Mouse (Mus musculus) heart, embryonic 14.5 days (tissue): Measurements from ENCODE around the gene Rtf2. TPM values are rescaled to one million over a fixed set of nuclear protein-coding genes. Genes with fewer than 3 reads are reported as not detected.
A peak's percentile ranks its signal among the peaks of the same experiment; 100 is the strongest.

Experiments used
- ATAC-seq: fragments of 200-750 bp; cut with Nextera tagmentation; 2 replicates; pipeline ENCODE4 v1.8.0; 2017; ENCODE audit warnings: low read depth, moderate TSS enrichment; ENCODE audit not compliant: insufficient number of reproducible peaks, insufficient read depth, low FRiP score
- H3K27ac ChIP-seq, 2 experiments: fragments of 200-500 bp in 1 of 2; fragments of 300-500 bp in 1 of 2; sonication (generic) in 1 of 2; replicated peaks in 1 of 2; 2 replicates each; pipeline ENCODE4 v1.5.1; 2012 to 2014; ENCODE audit warnings: low read depth in 2 of 2, low read length in 2 of 2, control low read depth in 1 of 2, mild to moderate bottlenecking in 1 of 2, mixed read lengths in 1 of 2; ENCODE audit not compliant: control insufficient read depth in 1 of 2, insufficient read depth in 1 of 2
- H3K27me3 ChIP-seq: fragments of 300-500 bp; sonication (generic); 2 replicates; pipeline ENCODE4 v1.6.1; 2014; ENCODE audit warnings: mild to moderate bottlenecking, low read length, control low read depth; ENCODE audit not compliant: control insufficient read depth, insufficient read depth
- H3K36me3 ChIP-seq: fragments of 300-500 bp; sonication (generic); 2 replicates; pipeline ENCODE4 v1.6.1; 2014; ENCODE audit warnings: mild to moderate bottlenecking, control low read depth, low read length, mixed read lengths; ENCODE audit not compliant: control insufficient read depth, insufficient read depth
- H3K4me1 ChIP-seq, 2 experiments: fragments of 200-500 bp in 1 of 2; fragments of 300-500 bp in 1 of 2; sonication (generic) in 1 of 2; 2 replicates each; pipeline ENCODE4 v1.6.1; 2012 to 2014; ENCODE audit warnings: low read length in 2 of 2, control low read depth in 1 of 2, mixed read lengths in 1 of 2; ENCODE audit not compliant: control insufficient read depth in 2 of 2, insufficient read depth in 2 of 2
- H3K4me2 ChIP-seq: fragments of 300-500 bp; sonication (generic); 2 replicates; pipeline ENCODE4 v1.6.1; 2014; ENCODE audit warnings: mild to moderate bottlenecking, low read length
- H3K4me3 ChIP-seq, 2 experiments: fragments of 200-500 bp in 1 of 2; fragments of 300-500 bp in 1 of 2; sonication (generic) in 1 of 2; 2 replicates each; pipeline ENCODE4 v1.5.1; 2012 to 2014; ENCODE audit warnings: low read length in 2 of 2, mild to moderate bottlenecking in 2 of 2, control low read depth in 1 of 2, low read depth in 1 of 2, moderate library complexity in 1 of 2; ENCODE audit not compliant: control insufficient read depth in 1 of 2, insufficient read depth in 1 of 2
- H3K9ac ChIP-seq: fragments of 300-500 bp; sonication (generic); 2 replicates; pipeline ENCODE4 v1.6.1; 2014; ENCODE audit warnings: mild to moderate bottlenecking, low read length
- H3K9me3 ChIP-seq: fragments of 300-500 bp; sonication (generic); 2 replicates; pipeline ENCODE4 v1.6.1; 2016; ENCODE audit warnings: low read length, control low read depth; ENCODE audit not compliant: control insufficient read depth
- WGBS: fragments of 180-500 bp; shearing (Covaris S2); extraction: QIAGEN DNeasy Blood & Tissue Kit; methylation state at CpG from one replicate; pipeline ENCODE4 v1.1.7; 2014; 5-methylcytosine and 5-hydroxymethylcytosine counted together
- polyA plus RNA-seq: library from polyadenylated mRNA; unstranded; fragments of >200 nt; fragmentation: Nextera tagmentation; extraction: Ambion mirVana; gene quantifications from 2 replicates; pipeline ENCODE4 v1.2.1, GENCODE M21; 2014

Rtf2 gene
- 48.3 and 49.5 TPM in 2 replicates for polyA plus RNA-seq

GRCm38 (mm10) chr2:172439843-172440639, at the start of gene Rtf2:
TSS of gene Rtf2 (plus strand) at chr2:172440556.
- Histone ChIP-seq H3K4me3 (peak within 1 kb of the TSS; percentile 74 to 97), H3K36me3 (peaks cover 4% of the 10 kb centered on the region; the same call in 1 of the 2 replicates), H3K9me3 (no peaks in the 10 kb centered on the region), H3K9ac (peak within 1 kb of the TSS; percentile 80), H3K27ac (peak within 1 kb of the TSS; percentile 63 to 69), H3K27me3 (no peaks in the 10 kb centered on the region), H3K4me2 (peak within 1 kb of the TSS; percentile 79), H3K4me1 (peaks cover 9 to 16% of the 10 kb centered on the region in 2 experiments)
- ATAC-seq = peak; percentile 95
- 2% methylated on average over 35 of the region's 35 CpGs for WGBS

GRCm38 (mm10) chr2:172392041-172392521, 48.3 kb upstream of the Rtf2 start:
- Histone ChIP-seq H3K27me3 (no peaks in the 10 kb centered on the region), H3K4me3 (no peak overlapping the region), H3K27ac (no peak overlapping the region), H3K36me3 (no peaks in the 10 kb centered on the region), H3K4me2 (no peak overlapping the region), H3K9ac (no peak overlapping the region), H3K4me1 (peaks cover 2 to 4% of the 10 kb centered on the region in 2 experiments; a peak in 2 of 4 replicates), H3K9me3 (no peaks in the 10 kb centered on the region)
- ATAC-seq = no peak
- 39% methylated on average over 10 of the region's 10 CpGs for WGBS

- peaks cover 2 to 4% of the 10 kb centered on the region in 2 experiments; a peak in 2 of 4 replicates for H3K4me1 ChIP-seq
- no peaks in the 10 kb centered on the region for H3K27me3 ChIP-seq
- no peak within 1 kb of the TSS for H3K27ac ChIP-seq
- H3K9ac ChIP-seq = no peak within 1 kb of the TSS
- no peaks in the 10 kb centered on the region for H3K36me3 ChIP-seq
- H3K9me3 ChIP-seq = no peaks in the 10 kb centered on the region
- H3K4me2 ChIP-seq = peak within 1 kb of the TSS; percentile 34
- ATAC-seq = no peak
- WGBS = 16% methylated on average over 13 of the region's 13 CpGs
- H3K4me3 ChIP-seq = no peak within 1 kb of the TSS
Measured at GRCm38 (mm10) chr2:172393391-172394051, 46.8 kb upstream of the Rtf2 start, which contains the start of gene Cass4. TSS of gene Cass4 (plus strand) at chr2:172393794.

GRCm38 (mm10) chr2:172394052-172394392, 46.3 kb upstream of the Rtf2 start:
- ATAC-seq = no peak
- Histone ChIP-seq H3K36me3 (no peaks in the 10 kb centered on the region), H3K9ac (no peak overlapping the region), H3K4me3 (no peak overlapping the region), H3K9me3 (no peaks in the 10 kb centered on the region), H3K4me1 (peaks cover 2 to 4% of the 10 kb centered on the region in 2 experiments; a peak in 2 of 4 replicates), H3K27me3 (no peaks in the 10 kb centered on the region), H3K4me2 (peak overlapping the region; percentile 34; the same call in 1 of the 2 replicates), H3K27ac (no peak overlapping the region)
- 54% methylated on average over 2 of the region's 2 CpGs for WGBS

- H3K4me1 ChIP-seq = peaks cover 2 to 4% of the 10 kb centered on the region in 2 experiments; a peak in 2 of 4 replicates
- no peak overlapping the region for H3K9ac ChIP-seq
- H3K4me3 ChIP-seq = no peak overlapping the region
- no peak overlapping the region for H3K4me2 ChIP-seq
- ATAC-seq = no peak
- no peaks in the 10 kb centered on the region for H3K36me3 ChIP-seq
- H3K9me3 ChIP-seq = no peaks in the 10 kb centered on the region
- H3K27ac ChIP-seq = no peak overlapping the region
- WGBS = 71% methylated on average over 4 of the region's 4 CpGs
- no peaks in the 10 kb centered on the region for H3K27me3 ChIP-seq
Measured at GRCm38 (mm10) chr2:172394671-172395070, 45.7 kb upstream of the Rtf2 start.

- whole genome bisulfite sequencing = 40% methylated on average over 9 of the region's 9 CpGs
- no peak overlapping the region for H3K4me3 ChIP-seq
- no peaks in the 10 kb centered on the region for H3K27me3 ChIP-seq
- no peaks in the 10 kb centered on the region for H3K9me3 ChIP-seq
- no peak overlapping the region for H3K27ac ChIP-seq
- H3K4me2 ChIP-seq = no peak overlapping the region
- no peak for ATAC-seq
- peaks cover 2 to 4% of the 10 kb centered on the region in 2 experiments; a peak in 2 of 4 replicates for H3K4me1 ChIP-seq
- H3K36me3 ChIP-seq = no peaks in the 10 kb centered on the region
- H3K9ac ChIP-seq = no peak overlapping the region
Measured at GRCm38 (mm10) chr2:172395961-172396360, 44.4 kb upstream of the Rtf2 start.

GRCm38 (mm10) chr2:172399901-172400300, 40.5 kb upstream of the Rtf2 start:
- 26% methylated on average over 9 of the region's 9 CpGs for WGBS
- Histone ChIP-seq H3K9ac (no peak overlapping the region), H3K4me1 (no peaks in the 10 kb centered on the region; a peak in 1 of 4 replicates), H3K9me3 (no peaks in the 10 kb centered on the region), H3K4me2 (no peak overlapping the region), H3K27me3 (0 out of 2 replicates have a peak, but pooled peaks cover 3% of the 10 kb centered on the region), H3K4me3 (no peak overlapping the region), H3K36me3 (no peaks in the 10 kb centered on the region), H3K27ac (no peak overlapping the region)
- ATAC-seq = no peak
